Mouse (Mus musculus): ENCODE measurements around the gene Rnf207. TPM values are rescaled to one million over a fixed set of nuclear protein-coding genes. Genes with fewer than 3 reads are reported as not detected.

Gene Rnf207
- polyA plus RNA-seq, 1 experiment, result not detected

DNA sequence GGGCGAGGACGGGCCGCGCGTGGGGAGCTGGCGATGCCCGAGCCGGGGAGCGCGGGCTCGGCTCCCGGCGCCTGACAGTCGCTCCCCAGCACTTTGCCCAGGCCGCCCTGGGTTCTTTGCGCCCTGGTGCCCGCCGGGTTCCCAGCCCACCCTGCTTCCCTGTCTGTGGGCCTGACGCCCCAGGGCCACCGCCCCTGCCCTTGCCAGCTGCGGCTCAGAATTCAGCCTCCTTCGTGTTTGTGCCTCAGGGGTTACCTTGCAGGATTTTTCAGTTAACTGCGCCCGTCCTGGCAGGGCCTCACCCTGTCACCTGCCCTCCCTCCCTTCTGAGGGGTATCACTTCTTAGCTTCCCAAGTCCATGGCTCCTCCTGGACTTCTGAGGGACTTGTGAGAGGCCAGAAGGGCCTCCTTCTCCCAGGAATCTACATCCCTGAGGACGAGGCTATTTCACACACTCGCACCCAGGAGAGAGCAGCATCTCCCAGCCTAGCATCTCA is 20.5 kb upstream of the Rnf207 start:
- TF ChIP-seq POLR2A (IDR thresholded peaks at IDR 0.05; ENCODE audit: borderline replicate concordance, control insufficient read depth, low read depth, low read length), result no peak
- no peak for TF ChIP-seq CTCF (IDR thresholded peaks at IDR 0.05; ENCODE audit: control insufficient read depth, insufficient read depth, low read length)
- Histone ChIP-seq H3K4me3 (replicated peaks; ENCODE audit: control insufficient read depth, low read depth, low read length) (no peak overlapping the region), H3K27ac (ENCODE audit: control insufficient read depth, insufficient read depth, low read depth, low read length, poor library complexity) (no peak overlapping the region), H3K4me1 (ENCODE audit: control insufficient read depth, insufficient read depth, low read length) (no peaks in the 10 kb centered on the region)
- WGBS, result 8% methylated on average over 25 of the region's 26 CpGs

DNA sequence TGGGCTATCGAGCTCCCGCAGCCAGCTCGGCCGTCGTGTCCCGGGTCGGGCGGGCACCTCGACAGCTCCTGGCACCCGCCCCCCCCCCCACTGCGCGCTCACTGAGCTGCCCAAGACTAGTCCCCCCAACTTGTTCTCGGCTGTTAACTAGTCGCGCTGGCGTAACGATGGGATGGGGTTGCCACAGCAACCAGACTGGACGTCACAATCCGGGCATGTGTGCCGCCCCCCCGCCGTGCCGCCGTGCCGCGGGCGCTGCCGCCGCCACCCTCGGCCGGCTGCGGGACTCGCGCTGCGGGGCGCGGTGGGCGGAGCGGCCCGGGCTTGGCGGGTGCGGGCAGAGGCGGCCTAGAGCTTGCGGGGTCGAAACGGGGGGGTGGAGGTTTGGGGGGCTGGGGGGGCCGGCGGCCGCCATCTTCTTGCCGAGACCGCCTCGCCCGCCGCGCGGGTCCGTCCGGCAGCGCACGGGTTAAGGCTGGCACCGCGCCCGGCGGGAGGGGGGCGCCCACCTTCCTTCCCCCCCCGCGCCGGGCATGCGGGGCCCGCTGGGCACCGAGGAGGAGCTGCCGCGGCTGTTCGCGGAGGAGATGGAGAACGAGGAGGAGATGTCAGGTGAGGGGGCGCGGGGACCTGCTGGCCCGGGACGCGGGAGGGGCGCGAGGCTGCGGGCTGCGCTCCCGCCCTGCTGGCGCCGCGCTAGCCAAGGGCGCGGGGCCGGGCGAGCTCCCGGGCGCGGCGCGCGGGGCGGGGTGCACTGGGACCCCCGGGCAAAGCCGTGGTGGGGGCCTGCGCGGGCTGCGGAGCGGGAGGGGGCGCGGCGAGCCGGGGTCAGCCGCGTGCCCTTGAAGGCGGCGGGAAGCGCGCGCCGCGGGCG is 19.9 kb upstream of the Rnf207 start, which contains the start of gene Chd5:
Gene Chd5 (plus strand): TSS at position 233 of the 874 bp plus-strand sequence.
- H3K4me3 ChIP-seq (replicated peaks; ENCODE audit: control insufficient read depth, low read depth, low read length), result no peak within 1 kb of the TSS
- H3K4me1 ChIP-seq (ENCODE audit: control insufficient read depth, insufficient read depth, low read length), result no peaks in the 10 kb centered on the region
- H3K27ac ChIP-seq (ENCODE audit: control insufficient read depth, insufficient read depth, low read depth, low read length, poor library complexity), result no peak within 1 kb of the TSS
- WGBS, result 3% methylated on average over 115 of the region's 120 CpGs
- TF ChIP-seq CTCF (IDR thresholded peaks at IDR 0.05; ENCODE audit: control insufficient read depth, insufficient read depth, low read length) (no peak), POLR2A (IDR thresholded peaks at IDR 0.05; ENCODE audit: borderline replicate concordance, control insufficient read depth, low read depth, low read length) (no peak)

DNA sequence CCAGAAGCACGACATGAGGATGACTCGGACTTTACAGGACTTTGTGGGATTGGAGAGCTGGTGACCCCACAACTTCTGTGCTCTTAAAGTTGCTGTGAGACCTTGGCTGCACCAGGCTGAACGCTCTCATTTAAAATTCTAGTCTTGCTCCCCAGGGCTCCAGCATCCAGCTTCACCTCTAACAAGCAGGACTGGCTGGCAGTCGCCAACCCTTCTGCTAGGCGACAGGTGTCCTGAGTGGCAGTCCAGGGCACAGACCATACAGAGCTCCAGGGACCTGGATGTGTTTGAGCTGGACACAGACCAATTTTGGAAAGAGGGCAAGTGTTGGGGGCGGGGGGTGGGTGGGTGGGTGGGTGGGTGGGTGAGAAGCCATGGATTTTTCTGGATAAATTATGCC is 19.0 kb upstream of the Rnf207 start:
- WGBS, result 50% methylated on average over 6 of the region's 6 CpGs

DNA sequence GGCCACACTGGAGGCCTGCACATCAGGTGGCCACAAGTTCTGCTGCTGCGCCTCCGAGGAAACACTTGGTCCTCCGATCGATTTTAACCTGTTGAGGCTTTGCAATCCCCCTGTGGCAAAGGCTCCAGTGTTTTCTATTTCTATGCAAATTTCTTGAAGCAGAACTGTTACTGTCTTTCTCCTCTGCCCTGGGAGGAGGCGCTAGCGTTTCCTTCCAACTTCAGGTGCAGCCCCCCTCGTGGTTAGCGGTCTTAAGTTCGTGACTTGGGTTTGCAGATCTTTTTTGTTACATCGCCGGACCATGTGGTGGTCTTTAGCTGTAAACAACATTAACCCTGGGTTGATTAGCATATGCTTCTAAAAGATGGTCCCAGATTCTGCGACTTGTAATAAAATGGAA is 14.8 kb upstream of the Rnf207 start:
- H3K27ac ChIP-seq (ENCODE audit: control insufficient read depth, insufficient read depth, low read depth, low read length, poor library complexity), result no peak overlapping the region
- WGBS, result 91% methylated on average over 12 of the region's 12 CpGs
- no peaks in the 10 kb centered on the region for H3K4me1 ChIP-seq (ENCODE audit: control insufficient read depth, insufficient read depth, low read length)
- no peak overlapping the region for H3K4me3 ChIP-seq (replicated peaks; ENCODE audit: control insufficient read depth, low read depth, low read length)
- TF ChIP-seq CTCF (IDR thresholded peaks at IDR 0.05; ENCODE audit: control insufficient read depth, insufficient read depth, low read length), result no peak
- no peak for TF ChIP-seq POLR2A (IDR thresholded peaks at IDR 0.05; ENCODE audit: borderline replicate concordance, control insufficient read depth, low read depth, low read length)

More for the DNA sequence above, 19.0 kb upstream of the Rnf207 start:
- Histone ChIP-seq H3K27ac (ENCODE audit: control insufficient read depth, insufficient read depth, low read depth, low read length, poor library complexity) (no peak overlapping the region), H3K4me3 (replicated peaks; ENCODE audit: control insufficient read depth, low read depth, low read length) (no peak overlapping the region), H3K4me1 (ENCODE audit: control insufficient read depth, insufficient read depth, low read length) (no peaks in the 10 kb centered on the region)
- no peak for TF ChIP-seq POLR2A (IDR thresholded peaks at IDR 0.05; ENCODE audit: borderline replicate concordance, control insufficient read depth, low read depth, low read length)
- no peak for TF ChIP-seq CTCF (IDR thresholded peaks at IDR 0.05; ENCODE audit: control insufficient read depth, insufficient read depth, low read length)

DNA sequence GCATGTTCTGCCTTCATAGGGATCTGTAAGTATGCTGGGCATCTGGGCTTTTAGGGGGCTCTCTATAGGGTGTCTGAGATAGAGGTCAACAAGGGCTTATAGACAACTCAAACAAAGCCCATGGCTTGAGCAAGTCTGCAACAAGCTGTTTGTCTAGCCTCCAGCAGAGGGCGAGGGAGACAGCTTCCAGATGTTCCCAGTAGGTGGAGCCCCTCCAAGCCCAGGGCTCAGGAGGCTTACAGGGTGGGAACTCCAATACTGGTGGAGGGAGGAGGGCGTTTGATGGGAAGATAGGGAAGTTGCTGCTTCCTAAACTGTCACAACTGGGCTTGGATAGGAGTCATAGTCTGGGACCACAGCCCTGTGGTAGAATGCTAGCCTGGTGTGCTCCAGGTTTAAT is 14.2 kb upstream of the Rnf207 start:
- H3K27ac ChIP-seq (ENCODE audit: control insufficient read depth, insufficient read depth, low read depth, low read length, poor library complexity), result no peak overlapping the region
- 19% methylated on average over 2 of the region's 2 CpGs for WGBS
- no peak overlapping the region for H3K4me3 ChIP-seq (replicated peaks; ENCODE audit: control insufficient read depth, low read depth, low read length)
- no peak for TF ChIP-seq POLR2A (IDR thresholded peaks at IDR 0.05; ENCODE audit: borderline replicate concordance, control insufficient read depth, low read depth, low read length)
- peak; percentile 90 for TF ChIP-seq CTCF (IDR thresholded peaks at IDR 0.05; ENCODE audit: control insufficient read depth, insufficient read depth, low read length)
- no peaks in the 10 kb centered on the region for H3K4me1 ChIP-seq (ENCODE audit: control insufficient read depth, insufficient read depth, low read length)

DNA sequence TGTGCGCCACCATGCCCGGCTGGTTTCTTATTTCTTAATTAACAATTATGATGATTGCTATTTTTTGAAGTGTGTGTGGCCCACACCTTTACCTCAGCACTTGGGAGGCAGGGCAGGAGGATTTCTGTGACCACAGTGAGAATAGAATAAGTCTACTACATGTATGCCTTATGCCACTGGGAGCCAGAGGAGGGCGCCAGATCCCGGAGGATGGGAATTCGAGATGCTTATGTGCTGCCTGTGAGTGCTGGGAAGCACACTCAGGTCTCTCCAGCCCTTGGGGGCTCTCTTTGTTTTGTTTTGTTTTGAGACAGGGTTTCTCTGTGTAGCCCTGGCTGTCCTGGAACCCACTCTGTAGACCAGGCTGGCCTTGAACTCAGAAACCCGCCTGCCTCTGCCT is 9.9 kb upstream of the Rnf207 start:
- whole genome bisulfite sequencing, result 68% methylated on average over 6 of the region's 6 CpGs
- no peak overlapping the region for H3K4me3 ChIP-seq (replicated peaks; ENCODE audit: control insufficient read depth, low read depth, low read length)
- no peak for TF ChIP-seq POLR2A (IDR thresholded peaks at IDR 0.05; ENCODE audit: borderline replicate concordance, control insufficient read depth, low read depth, low read length)
- TF ChIP-seq CTCF (IDR thresholded peaks at IDR 0.05; ENCODE audit: control insufficient read depth, insufficient read depth, low read length), result peak; percentile 58
- peaks cover 1% of the 10 kb centered on the region; the same call in 1 of the 2 replicates for H3K4me1 ChIP-seq (ENCODE audit: control insufficient read depth, insufficient read depth, low read length)
- no peak overlapping the region for H3K27ac ChIP-seq (ENCODE audit: control insufficient read depth, insufficient read depth, low read depth, low read length, poor library complexity)

DNA sequence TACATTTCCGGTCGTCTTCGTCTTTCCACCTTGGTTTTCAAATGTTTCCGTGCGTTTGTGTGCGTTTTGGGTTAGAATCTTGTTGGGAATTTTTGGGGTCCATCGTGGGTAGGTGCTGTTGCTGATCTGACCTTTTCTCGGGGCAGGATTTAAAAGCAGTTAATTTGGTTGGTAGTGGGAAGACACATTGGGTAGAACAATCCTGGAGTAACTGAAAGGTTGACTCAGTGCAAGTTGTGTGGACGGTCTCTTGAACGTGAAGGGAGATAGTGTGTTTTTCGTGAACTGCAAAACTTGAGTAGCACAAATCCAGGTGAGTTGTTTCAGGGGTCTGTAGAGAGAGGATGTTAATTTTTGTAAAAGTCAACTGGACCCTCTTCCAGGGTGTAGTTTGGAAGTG is 7.8 kb upstream of the Rnf207 start:
- peak overlapping the region; percentile 92 for H3K4me3 ChIP-seq (replicated peaks; ENCODE audit: control insufficient read depth, low read depth, low read length)
- no peak overlapping the region for H3K27ac ChIP-seq (ENCODE audit: control insufficient read depth, insufficient read depth, low read depth, low read length, poor library complexity)
- whole genome bisulfite sequencing, result 2% methylated on average over 11 of the region's 11 CpGs
- no peak for TF ChIP-seq CTCF (IDR thresholded peaks at IDR 0.05; ENCODE audit: control insufficient read depth, insufficient read depth, low read length)
- TF ChIP-seq POLR2A (IDR thresholded peaks at IDR 0.05; ENCODE audit: borderline replicate concordance, control insufficient read depth, low read depth, low read length), result no peak
- H3K4me1 ChIP-seq (ENCODE audit: control insufficient read depth, insufficient read depth, low read length), result peaks cover 1% of the 10 kb centered on the region; the same call in 1 of the 2 replicates

DNA sequence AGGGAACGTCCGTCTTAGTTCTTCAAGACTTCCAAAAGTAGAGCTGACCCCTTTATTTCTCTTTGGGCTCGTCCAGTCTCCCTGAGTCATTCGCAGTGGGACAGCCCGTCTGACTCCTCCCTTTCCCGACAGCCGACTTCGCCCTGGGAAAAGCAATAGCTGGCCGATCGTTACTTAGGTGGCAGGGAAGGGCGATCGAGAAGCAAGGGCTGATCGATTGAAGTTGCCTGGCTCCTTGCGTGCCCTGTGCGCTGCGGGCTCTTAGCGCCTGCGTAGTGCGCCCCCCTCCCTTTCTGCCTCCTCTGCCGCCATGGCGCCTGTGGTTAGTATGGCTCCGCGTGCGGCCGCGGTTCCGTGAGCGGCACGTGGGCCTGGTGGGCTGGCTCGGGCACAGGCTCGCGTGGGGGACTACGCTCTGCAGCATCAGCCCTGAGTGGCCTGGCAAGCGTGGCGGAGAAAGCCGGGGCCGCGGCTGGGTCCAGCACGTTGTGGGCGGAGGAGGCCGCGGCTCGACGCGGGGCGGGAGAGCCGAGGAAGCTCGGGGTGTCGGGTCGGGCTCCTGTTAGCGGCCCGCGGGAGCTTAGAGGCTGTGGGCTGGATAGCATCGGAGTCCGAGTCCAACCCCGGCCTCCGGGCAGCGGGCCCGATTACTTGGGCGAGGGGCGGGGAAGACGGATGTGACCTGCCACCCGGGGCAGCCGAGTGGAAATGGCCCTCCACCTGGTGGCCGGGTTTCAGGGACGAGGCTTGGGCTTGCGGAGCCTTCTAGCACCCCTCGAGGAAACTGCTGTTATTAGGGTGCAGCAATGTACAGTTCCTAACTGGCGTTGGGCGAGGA is 7.0 kb upstream of the Rnf207 start, which contains the start of gene Rpl22:
Gene Rpl22 (plus strand): TSS at position 169 of the 838 bp plus-strand sequence.
- Histone ChIP-seq H3K4me1 (ENCODE audit: control insufficient read depth, insufficient read depth, low read length) (peaks cover 1% of the 10 kb centered on the region; the same call in 1 of the 2 replicates), H3K4me3 (replicated peaks; ENCODE audit: control insufficient read depth, low read depth, low read length) (peak within 1 kb of the TSS; percentile 92), H3K27ac (ENCODE audit: control insufficient read depth, insufficient read depth, low read depth, low read length, poor library complexity) (peak within 1 kb of the TSS; percentile 42; the same call in 1 of the 2 replicates)
- under 1% methylated on average over 70 of the region's 70 CpGs for WGBS
- TF ChIP-seq CTCF (IDR thresholded peaks at IDR 0.05; ENCODE audit: control insufficient read depth, insufficient read depth, low read length), result peak; percentile 15; the same call in 1 of the 2 replicates
- TF ChIP-seq POLR2A (IDR thresholded peaks at IDR 0.05; ENCODE audit: borderline replicate concordance, control insufficient read depth, low read depth, low read length), result peak; percentile 73; the same call in 1 of the 2 replicates

Measured in bone marrow, adult 2 months (tissue).